Mouse (Mus musculus) heart, adult 11 months (tissue): ENCODE measurements around the gene Phf5a.
A peak's percentile ranks its signal among the peaks of the same experiment; 100 is the strongest.

ENCODE experiments used
- DNase-seq: peaks from one replicate; pipeline ENCODE4 v3.0.0; 2022

Gene Phf5a

GRCm38 (mm10) chr15:81882348-81882747 lies 10.6 kb upstream of the Phf5a start:
- no peak for DNase-seq

- DNase-seq: peak; percentile 95
Observed at GRCm38 (mm10) chr15:81879531-81880401, 8.1 kb upstream of the Phf5a start.

DNA sequence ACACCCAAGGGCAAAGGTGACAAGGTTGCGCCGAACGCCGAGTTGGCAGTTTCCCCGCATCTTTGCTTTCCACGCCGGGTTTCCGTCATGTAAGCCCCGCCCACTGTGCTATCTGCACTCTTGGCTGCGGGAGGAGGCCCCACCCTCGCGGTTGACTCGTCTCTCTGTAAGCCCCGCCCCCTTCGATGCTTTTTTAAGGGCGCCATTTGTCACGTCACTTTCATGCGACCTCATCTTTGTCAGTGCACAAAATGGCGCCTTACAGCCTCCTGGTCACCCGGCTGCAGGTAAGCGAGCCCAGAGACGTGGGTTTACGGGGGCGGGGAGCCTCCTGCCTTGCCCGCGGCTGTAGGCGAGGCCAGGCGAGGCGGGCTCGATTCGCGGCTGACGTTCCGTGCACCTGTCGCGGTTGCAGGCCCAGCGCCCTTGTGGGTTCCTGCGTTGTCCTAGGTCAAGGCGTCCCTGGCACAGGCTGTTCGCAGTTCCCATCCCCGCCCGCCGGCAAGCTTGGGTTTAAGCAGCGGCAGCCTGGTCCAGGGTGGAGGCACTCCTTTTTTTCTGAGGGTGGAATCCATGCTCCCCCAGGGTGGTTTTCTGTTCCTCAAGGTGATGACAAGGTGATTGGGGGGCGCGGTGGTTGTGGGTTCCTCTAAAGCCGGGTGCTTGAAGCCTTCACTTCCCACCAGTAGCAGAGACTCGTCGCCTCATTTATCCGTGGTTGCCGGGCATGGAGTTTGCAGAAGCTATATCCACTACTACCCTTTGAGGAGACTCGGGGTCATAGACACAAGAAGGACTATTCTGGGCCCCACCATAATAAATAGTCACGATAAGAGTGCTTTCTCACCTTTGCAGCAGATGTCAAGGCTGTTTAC lies 788 bp upstream of the Phf5a start, which contains the start of gene Aco2:
TSS of gene Aco2 (plus strand) at position 48 of the 875 bp plus-strand sequence.
- DNase-seq: peak; percentile 100

DNA sequence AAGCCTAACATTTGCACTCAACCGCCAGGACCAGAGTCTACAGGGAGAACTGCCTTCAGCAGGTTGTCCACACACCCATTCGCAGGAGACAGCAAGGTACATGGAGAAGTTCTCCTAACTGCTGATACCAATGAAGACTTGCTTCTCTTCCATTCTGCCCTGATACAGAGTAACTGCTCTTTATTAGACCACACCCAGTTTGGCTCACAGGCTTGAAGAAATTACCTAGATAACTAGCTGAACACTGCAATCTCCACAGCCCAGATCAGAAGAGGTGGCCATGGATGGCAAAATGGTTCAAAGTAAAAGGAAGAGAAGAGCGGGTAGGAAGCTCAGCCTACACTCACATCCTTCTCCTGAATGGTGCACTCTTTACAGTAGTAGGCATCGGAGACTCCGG lies 1.7 kb downstream of the Phf5a start:
- no peak for DNase-seq

GRCm38 (mm10) chr15:81864238-81864637 lies 7.5 kb downstream of the Phf5a start:
- no peak for DNase-seq

DNA sequence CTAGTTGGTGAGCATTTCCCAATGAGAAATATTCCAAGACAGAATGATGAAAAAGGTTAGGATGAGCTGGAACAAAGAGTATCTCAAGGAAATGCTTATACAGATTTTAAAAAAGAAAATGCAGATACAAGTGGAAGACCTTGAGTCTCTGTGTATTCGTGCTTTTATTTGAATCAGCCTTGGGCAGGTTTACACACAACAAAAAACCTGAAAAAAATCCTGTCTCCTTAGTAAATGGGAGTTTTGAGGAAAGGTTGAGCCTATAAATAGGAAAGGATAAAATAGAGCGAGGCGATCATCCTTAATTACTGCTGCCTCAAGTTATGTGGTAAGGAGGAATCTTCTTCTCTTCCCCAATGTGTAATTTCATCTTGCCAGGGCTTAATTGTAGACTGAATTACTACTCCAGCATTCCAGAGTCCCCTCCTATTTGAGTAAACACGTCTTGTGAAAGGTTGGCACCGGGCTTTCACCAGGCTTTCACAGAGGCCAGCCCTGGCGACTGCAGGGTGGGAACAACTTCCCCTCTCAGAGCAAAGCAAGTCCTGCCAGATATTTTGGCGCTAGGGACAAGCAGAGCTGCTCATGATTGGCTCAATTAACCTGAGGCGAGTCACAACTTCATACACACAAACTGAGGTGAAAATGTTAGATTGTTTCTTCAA lies 11.1 kb downstream of the Phf5a start:
- peak; percentile 97 for DNase-seq

GRCm38 (mm10) chr15:81859330-81860255 lies 12.1 kb downstream of the Phf5a start:
- DNase-seq: peak; percentile 100

DNA sequence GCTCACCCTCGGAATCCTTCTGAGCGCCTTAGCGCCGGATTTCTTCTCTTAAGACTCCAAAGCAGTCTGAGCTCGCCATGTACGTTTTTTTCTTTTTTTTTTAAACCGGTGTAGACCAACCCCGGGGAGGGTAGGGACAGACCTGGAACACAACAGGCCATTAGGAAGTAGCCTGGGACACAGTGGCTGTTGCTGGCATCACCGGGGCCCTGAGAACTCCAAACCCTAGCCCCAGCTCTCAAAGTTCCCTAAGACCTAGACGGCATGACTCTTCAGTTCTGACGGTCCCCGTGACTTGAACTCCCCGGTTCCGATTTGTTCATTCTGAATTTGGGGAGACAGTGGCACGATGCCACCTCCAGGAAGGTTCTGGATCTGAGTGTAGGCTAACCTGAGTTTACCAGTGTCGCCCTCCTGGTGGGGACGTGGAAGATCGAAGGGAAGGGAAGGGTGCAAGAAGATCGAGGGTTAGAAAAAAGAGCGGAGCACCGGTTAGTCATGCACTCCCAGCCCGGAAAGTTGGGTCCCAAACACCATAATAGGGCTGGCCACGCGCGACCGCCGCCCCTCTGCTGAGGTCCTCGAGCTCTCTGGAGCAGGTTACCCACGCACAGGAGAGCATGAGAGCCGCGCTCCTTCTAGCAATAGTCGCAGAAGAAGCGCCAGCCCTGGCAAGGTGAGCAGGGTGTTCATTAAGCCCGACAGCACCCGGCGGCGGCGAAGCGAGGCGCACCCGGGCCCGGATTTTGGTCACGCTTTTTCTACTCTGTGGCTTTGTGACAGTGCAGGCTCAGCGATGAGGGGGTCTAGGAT lies 13.0 kb downstream of the Phf5a start, which contains the start of gene Tob2:
TSS of gene Tob2 (minus strand) at position 280 of the 813 bp plus-strand sequence.
- DNase-seq: peak; percentile 98

DNA sequence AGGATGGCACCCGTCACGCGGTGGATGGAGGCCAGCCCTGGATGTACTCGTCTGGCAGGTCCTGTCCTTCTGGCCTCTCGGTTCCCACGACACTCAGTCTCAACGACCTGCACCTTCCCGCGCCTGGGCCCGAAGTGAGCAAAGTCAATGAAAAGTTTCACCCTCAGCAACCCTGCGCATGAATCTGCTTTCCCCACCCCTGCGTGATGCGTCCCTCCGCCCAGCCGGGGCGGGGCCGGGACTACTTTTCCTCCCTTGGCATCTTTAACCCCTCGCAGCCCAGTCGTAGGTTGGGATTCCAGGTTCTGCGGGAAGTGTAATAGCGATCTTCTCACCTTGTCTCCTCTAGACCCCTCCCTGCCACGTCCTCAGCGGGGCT lies 13.6 kb downstream of the Phf5a start:
- peak; percentile 99 for DNase-seq

DNA sequence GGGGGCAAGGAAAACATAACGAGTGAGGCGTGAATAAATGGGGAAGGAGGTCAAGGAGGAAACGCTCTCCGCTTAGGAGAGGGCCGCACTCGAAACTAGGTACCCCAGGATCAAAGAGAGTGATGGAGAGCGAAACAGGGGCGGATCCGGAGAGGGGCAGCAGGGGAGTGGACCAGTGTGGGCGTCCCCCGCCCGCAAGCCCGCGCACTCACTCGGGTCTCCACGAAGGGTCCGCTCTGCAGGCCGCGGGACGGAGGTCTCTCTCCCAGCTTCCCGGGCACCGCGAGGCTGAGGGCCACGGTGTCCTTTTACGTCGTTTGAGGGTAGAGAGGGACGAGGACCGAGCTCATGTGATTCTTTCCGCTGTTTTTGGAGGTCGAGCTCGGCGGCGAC lies 14.0 kb downstream of the Phf5a start:
- no peak for DNase-seq

- DNase-seq: peak; percentile 96
Observed at GRCm38 (mm10) chr15:81856938-81857723, 14.6 kb downstream of the Phf5a start.

GRCm38 (mm10) chr15:81856030-81856790 lies 15.5 kb downstream of the Phf5a start:
- DNase-seq: peak; percentile 99

DNA sequence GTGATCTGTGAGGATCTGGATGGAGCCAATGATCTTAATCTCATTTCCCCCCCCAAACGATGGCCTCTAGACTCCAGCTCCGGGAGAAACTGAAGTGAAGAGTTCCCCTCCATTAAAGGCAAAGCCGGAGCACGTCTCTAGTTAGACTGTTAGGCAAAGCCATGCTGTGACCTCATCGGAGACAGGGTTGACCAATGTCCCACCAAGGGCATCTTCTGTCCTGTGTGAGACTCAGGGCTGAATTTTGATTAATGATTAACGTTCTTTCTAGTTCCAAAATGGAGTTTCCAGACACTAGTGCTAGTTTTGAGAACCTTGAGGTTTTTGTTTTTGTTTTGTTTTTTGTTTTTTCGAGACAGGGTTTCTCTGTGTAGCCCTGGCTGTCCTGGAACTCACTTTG lies 18.6 kb downstream of the Phf5a start:
- DNase-seq: no peak

GRCm38 (mm10) chr15:81852411-81853000 lies 19.2 kb downstream of the Phf5a start:
- peak; percentile 93 for DNase-seq

DNA sequence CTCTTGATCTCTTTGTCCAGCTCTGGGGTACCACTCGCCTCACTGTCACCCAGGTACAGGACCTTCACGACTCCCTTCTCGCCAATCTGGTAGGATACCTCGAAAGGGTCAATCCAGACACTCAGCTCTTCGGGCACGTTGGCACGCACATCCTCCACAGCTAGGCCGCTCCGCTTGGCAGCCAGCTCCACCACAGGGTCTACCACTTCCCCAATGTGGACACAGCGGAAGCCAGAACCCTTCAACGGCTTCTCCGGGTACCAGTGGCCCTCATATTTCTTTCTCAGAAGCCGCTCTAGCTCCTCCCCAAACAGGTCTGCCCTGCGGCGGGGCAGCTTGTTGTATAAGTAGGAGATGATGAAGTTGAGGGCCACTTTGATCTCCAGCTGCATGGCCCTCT lies 20.3 kb downstream of the Phf5a start:
- DNase-seq: peak; percentile 95

GRCm38 (mm10) chr15:81850718-81851117 lies 21.0 kb downstream of the Phf5a start:
- DNase-seq: peak; percentile 91

GRCm38 (mm10) chr15:81849104-81849503 lies 22.6 kb downstream of the Phf5a start:
- DNase-seq: peak; percentile 95

- peak; percentile 95 for DNase-seq
Observed at GRCm38 (mm10) chr15:81848301-81848700, 23.4 kb downstream of the Phf5a start.

- DNase-seq: peak; percentile 93
Observed at GRCm38 (mm10) chr15:81847861-81848260, 23.9 kb downstream of the Phf5a start.
